Mouse (Mus musculus) layer of hippocampus, adult 6 months (tissue): ENCODE data around the gene Commd4. TPM values are rescaled to one million over a fixed set of nuclear protein-coding genes. Genes with fewer than 3 reads are reported as not detected.

ENCODE experiments used
- long read RNA-seq, 2 experiments: library from polyadenylated mRNA; unstranded; transcript quantifications; one replicate each; pipeline ENCODE4 v2.0.0; 2019 to 2020
- polyA plus RNA-seq: library from polyadenylated mRNA; unstranded; fragments of <200 nt; fragmentation: Nextera tagmentation; gene quantifications from 2 replicates; pipeline ENCODE4 v1.2.3, GENCODE M21; 2021

Commd4 gene
- polyA plus RNA-seq: 147 and 148 TPM in 2 replicates
- long read RNA-seq, experiment 1, transcript Commd4-201 (8 exons, 858 nt): major isoform, 66 of 95 reads
- long read RNA-seq, experiment 1, transcript Commd4-204 (7 exons, 1,941 nt): minor isoform, 15 of 95 reads
- long read RNA-seq, experiment 1, partial matches to known transcripts: 4 of 95 reads
- long read RNA-seq, experiment 1, other reads (novel, unspliced or antisense): 10 of 95 reads
- long read RNA-seq, experiment 2, transcript Commd4-201 (8 exons, 858 nt): minor isoform, 20 of 102 reads
- long read RNA-seq, experiment 2, transcript Commd4-204 (7 exons, 1,941 nt): major isoform, 31 of 102 reads
- long read RNA-seq, experiment 2, partial matches to known transcripts: 17 of 102 reads
- long read RNA-seq, experiment 2, other reads (novel, unspliced or antisense): 32 of 102 reads

GRCm38 (mm10) chr9:57158013-57158470 is at the start of gene Commd4:
TSS of gene Commd4 (minus strand) at chr9:57158331.

DNA sequence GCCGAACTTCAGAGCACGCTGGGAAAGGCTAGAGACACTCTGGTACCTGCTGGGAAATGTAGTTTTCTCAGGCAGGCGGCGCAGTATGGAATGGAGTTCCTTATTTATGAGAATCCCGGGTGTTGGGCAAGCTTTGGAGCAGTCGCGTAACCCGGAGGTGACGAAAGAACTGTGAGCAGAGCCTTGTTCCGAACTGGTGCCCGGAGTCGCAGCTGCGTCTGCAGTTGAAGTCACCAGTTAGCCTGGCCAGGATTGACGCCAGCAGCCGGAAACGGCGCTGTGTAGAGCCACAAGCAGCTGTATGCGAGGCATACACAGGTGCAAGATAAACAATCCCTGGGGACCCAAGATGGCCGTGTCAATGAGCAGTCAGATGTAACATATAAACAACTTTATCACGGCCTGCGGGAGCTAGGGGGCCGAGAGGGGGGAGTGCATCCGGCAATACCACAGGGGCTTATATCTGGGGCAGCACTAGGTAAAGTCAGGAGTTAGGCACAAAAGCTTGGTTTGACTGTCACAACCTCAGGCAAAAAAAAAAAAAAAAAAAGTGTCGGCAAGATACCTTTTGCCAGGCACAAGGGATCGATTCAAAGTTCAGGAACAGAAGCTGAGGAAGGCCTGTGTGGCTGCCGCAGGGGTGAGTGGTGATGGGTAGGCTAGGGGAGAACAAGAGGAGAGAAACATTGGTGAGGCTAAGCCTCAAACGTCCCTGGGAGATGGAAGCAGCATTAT is 9.8 kb downstream of the Commd4 start, which contains the start of gene Neil1:
Neil1 (minus strand) TSS at position 162 of the 735 bp plus-strand sequence.

DNA sequence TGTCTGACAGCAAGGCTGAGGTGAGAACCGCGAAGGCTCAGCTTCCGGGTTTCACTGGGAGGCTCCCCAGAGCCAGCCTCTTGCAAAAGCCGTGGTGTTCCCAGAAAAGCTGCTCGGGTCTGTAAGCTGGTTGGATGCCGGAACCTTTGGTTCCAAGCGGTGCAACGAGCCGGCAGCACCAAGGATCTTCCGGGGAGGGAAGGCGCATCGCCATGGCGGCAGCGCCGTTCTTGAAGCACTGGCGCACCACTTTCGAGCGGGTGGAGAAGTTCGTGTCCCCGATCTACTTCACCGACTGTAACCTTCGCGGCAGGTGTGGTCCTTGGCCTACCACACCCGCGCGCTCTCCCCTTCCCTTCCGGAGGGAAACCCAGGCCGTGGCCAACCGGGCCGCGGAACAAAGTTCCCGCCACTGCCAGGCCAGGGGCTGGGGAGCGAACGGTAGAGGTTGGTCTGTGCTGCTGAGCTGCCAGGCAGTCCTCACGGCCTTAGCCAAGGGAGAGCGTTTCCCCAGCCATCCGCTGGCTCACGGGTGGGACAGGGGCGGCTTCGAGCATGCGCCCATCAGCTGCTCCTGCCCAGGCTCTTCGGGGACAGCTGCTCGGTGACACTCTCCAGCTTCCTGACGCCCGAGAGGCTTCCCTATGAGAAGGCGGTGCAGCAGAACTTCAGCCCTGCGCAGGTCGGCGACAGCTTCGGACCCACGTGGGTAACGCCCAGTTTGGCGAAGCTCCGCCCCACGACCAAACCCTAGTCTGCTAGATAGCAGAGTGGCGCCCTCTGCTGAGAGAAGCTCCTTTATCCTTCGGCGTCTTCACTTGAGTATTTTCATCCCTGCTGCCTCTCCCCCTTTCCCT is 27.3 kb downstream of the Commd4 start, which contains the start of gene Man2c1:
Man2c1 (plus strand) TSS at position 114 of the 857 bp plus-strand sequence.

Other genes with a start within 250 kb of the Commd4 start
- gene Snx33, start 230.0 kb downstream of the Commd4 start, polyA plus RNA-seq: 3.8 and 4.0 TPM in 2 replicates
- gene Imp3, start 220.9 kb downstream of the Commd4 start, polyA plus RNA-seq: 88.0 and 89.6 TPM in 2 replicates
- 18.0 and 19.7 TPM in 2 replicates for gene Snupn, start 207.5 kb downstream of the Commd4 start, polyA plus RNA-seq
- gene Ptpn9, start 163.4 kb downstream of the Commd4 start, polyA plus RNA-seq: 9.2 and 10.4 TPM in 2 replicates
- 3.8 and 6.9 TPM in 2 replicates for gene Sin3a, start 86.3 kb downstream of the Commd4 start, polyA plus RNA-seq
- 16.8 and 17.6 TPM in 2 replicates for gene Man2c1, start 27.6 kb downstream of the Commd4 start, polyA plus RNA-seq
- gene Neil1, start 10.0 kb downstream of the Commd4 start, polyA plus RNA-seq: 3.7 and 4.5 TPM in 2 replicates
- 0.05 TPM in 1 of 2 replicates, not detected in the other for gene Trcg1, start 78.2 kb upstream of the Commd4 start, polyA plus RNA-seq
- gene 1700017B05Rik, start 104.3 kb upstream of the Commd4 start, polyA plus RNA-seq: 6.9 and 7.8 TPM in 2 replicates